Mouse (Mus musculus) G1E (cell line): Measurements from ENCODE around the gene Gzmf. TPM values are rescaled to one million over a fixed set of nuclear protein-coding genes. Genes with fewer than 3 reads are reported as not detected.
A peak's percentile ranks its signal among the peaks of the same experiment; 100 is the strongest.
"Not testable (repeated sequence)": the region's sequence is repeated elsewhere in the genome, so short reads cannot be mapped to it uniquely, and the experiment has no call there.

ENCODE experiments used
- ATAC-seq: 2 replicates; pipeline ENCODE4 v1.8.0; 2016; ENCODE audit warnings: mild to moderate bottlenecking; ENCODE audit not compliant: insufficient number of reproducible peaks, poor library complexity, low FRiP score, severe bottlenecking; ENCODE audit errors: extremely low read depth
- DNase-seq: peaks from one replicate; pipeline ENCODE4 v3.0.0; 2012; ENCODE audit warnings: low spot score
- H3K27me3 ChIP-seq: 2 replicates; pipeline ENCODE4 v1.6.1; 2012; ENCODE audit warnings: mild to moderate bottlenecking, low read length, inconsistent platforms; ENCODE audit not compliant: insufficient read depth
- H3K36me3 ChIP-seq: replicated peaks from 2 replicates; pipeline ENCODE3; 2012; ENCODE audit warnings: mild to moderate bottlenecking, inconsistent platforms
- H3K4me1 ChIP-seq: 2 replicates; pipeline ENCODE4 v1.6.1; 2012; ENCODE audit warnings: low read depth, low read length, inconsistent platforms, mixed read lengths; ENCODE audit not compliant: insufficient read depth
- H3K4me3 ChIP-seq: 2 replicates; pipeline ENCODE4 v1.5.1; 2012; ENCODE audit warnings: low read depth, mild to moderate bottlenecking, inconsistent platforms, low read length, moderate library complexity, mixed read lengths
- H3K9me3 ChIP-seq: replicated peaks from 2 replicates; pipeline ENCODE4 v1.6.1; 2012; ENCODE audit warnings: inconsistent platforms
- CTCF ChIP-seq: IDR thresholded peaks from 2 replicates; pipeline ENCODE4 v1.5.1; 2012; ENCODE audit warnings: low read depth, low read length, inconsistent platforms, mixed read lengths
- GATA1 ChIP-seq: IDR thresholded peaks from 2 replicates; pipeline ENCODE4 v1.6.1; 2012; ENCODE audit warnings: borderline replicate concordance, low read length, inconsistent platforms, mixed read lengths
- GATA2 ChIP-seq: IDR thresholded peaks from 2 replicates; pipeline ENCODE4 v1.6.1; 2012; ENCODE audit warnings: low read depth, low read length, inconsistent platforms, borderline replicate concordance
- POLR2AphosphoS5 ChIP-seq: IDR thresholded peaks from 2 replicates; pipeline ENCODE4 v1.6.1; 2012; ENCODE audit warnings: low read depth, low read length, inconsistent platforms; ENCODE audit not compliant: insufficient replicate concordance
- TAL1 ChIP-seq: conservative IDR thresholded peaks from 2 replicates; pipeline ENCODE4 v1.6.1; 2012; ENCODE audit warnings: low read depth, low read length, inconsistent platforms, mixed read lengths
- polyA plus RNA-seq: library from polyadenylated mRNA; stranded (reverse); fragments of >175 nt; gene quantifications from 2 replicates; pipeline ENCODE4 v1.2.3, GENCODE M21; 2012
- total RNA-seq, 2 experiments: library from RNA; stranded (forward) in 1 of 2; stranded (reverse) in 1 of 2; fragments of 200-1000 nt in 1 of 2; fragments of >200 nt in 1 of 2; fragmentation: Nextera tagmentation in 1 of 2; gene quantifications; 2 replicates each; pipeline ENCODE4 v1.2.3; 2014 to 2017

Gzmf gene
- total and polyA plus RNA-seq, 3 experiments, result 0.11 TPM; not detected in 2

DNA sequence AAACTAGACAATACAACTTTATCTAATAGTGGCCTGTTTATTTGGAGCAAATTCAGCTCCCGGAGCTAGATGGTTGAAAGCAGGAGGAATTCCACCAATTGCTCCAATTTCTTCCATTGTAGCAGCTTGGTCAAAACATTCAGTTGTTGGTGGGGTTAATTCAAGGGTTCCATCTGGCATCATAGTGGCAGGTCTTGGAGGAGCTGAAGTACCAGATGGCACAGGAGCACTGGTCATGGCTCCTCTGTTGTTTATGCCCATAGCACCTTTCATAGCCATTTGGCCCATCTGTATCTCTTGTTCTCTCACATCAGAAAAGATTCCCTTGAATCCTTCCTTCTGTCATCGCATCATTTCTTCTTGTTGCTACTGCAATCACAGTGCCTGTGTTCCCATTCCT lies 49.1 kb downstream of the Gzmf start:
- no peaks in the 10 kb centered on the region for H3K9me3 ChIP-seq
- no peak overlapping the region for H3K4me3 ChIP-seq
- no peak for TF ChIP-seq GATA2
- no peak for TF ChIP-seq TAL1
- TF ChIP-seq POLR2AphosphoS5, result no peak
- no peak for TF ChIP-seq GATA1
- TF ChIP-seq CTCF, result no peak
- DNase-seq, result no peak
- H3K4me1 ChIP-seq, result no peaks in the 10 kb centered on the region
- ATAC-seq, result no peak
- H3K36me3 ChIP-seq, result no peaks in the 10 kb centered on the region
- H3K27me3 ChIP-seq, result peaks cover 9% of the 10 kb centered on the region

DNA sequence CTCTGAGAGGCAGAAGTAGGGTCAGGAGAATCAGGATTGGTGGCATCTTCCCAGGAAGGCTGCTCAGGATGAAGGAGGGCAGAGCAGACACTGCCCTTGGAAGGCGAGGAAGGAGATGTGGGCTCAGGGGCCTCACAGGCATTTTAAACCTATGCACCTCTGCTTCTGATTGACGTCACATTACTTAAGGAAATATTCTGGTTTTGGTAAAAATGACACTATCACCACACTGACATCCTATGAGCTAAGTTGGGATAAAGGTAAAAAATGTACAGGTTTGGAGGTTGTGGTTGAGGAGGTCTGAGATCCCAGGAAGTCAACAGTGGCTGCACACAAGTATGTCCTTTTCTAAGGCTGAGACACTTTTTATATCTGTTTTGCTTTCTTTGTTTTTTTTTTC lies 51.7 kb downstream of the Gzmf start, which contains the start of gene Gzmg:
Gzmg (minus strand) TSS at position 101 of the 400 bp plus-strand sequence.
- not testable (repeated sequence) for DNase-seq, H3K36me3 ChIP-seq, H3K9me3 ChIP-seq, H3K4me3 ChIP-seq, H3K27me3 ChIP-seq, ATAC-seq, H3K4me1 ChIP-seq

DNA sequence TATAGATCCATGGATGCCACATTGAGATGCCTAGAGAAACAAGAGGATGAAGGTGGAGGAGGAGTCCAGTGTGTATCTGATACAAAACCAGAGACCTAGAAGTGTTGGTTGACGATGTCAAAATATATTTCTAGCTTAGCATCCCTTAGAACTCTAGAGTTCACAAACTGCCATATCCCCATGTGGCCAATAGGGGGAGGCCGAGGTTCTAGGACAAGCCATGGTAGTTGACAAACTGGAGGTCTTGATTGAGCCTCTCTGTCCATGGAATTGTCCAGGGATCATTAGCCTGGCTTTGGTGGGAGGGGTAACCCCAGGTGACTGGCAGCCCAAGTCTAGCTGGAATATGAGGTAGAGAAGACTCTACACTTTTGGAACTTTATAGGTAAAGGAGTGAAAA lies 55.9 kb downstream of the Gzmf start:
- H3K27me3 ChIP-seq, result peaks cover 5% of the 10 kb centered on the region
- no peaks in the 10 kb centered on the region for H3K36me3 ChIP-seq
- no peaks in the 10 kb centered on the region for H3K9me3 ChIP-seq
- ATAC-seq (no peak), DNase-seq (no peak)
- no peaks in the 10 kb centered on the region for H3K4me1 ChIP-seq
- peak; percentile 62 for TF ChIP-seq CTCF
- TF ChIP-seq POLR2AphosphoS5, result no peak
- no peak overlapping the region for H3K4me3 ChIP-seq

Other genes starting within 250 kb of the Gzmf start
- gene Mcpt1, start 193.4 kb downstream of the Gzmf start, total RNA-seq (2014; fragmentation: Nextera tagmentation), result 13.1 and 16.6 TPM in 2 replicates
- 1.6 and 3.3 TPM in 2 replicates for gene Mcpt1, start 193.4 kb downstream of the Gzmf start, total RNA-seq (2017)
- 0.07 and 0.27 TPM in 2 replicates for gene Mcpt1, start 193.4 kb downstream of the Gzmf start, polyA plus RNA-seq
- gene Mcpt9, start 180.9 kb downstream of the Gzmf start, total RNA-seq (2014; fragmentation: Nextera tagmentation), result 1.1 TPM in 1 of 2 replicates, not detected in the other
- 0.05 TPM in 1 of 2 replicates, not detected in the other for gene Mcpt9, start 180.9 kb downstream of the Gzmf start, total RNA-seq (2017)
- gene Mcpt9, start 180.9 kb downstream of the Gzmf start, polyA plus RNA-seq, result not detected in 2 replicates
- not detected in 2 replicates for gene Mcpt2, start 169.4 kb downstream of the Gzmf start, total RNA-seq (2014; fragmentation: Nextera tagmentation)
- 1.1 and 2.4 TPM in 2 replicates for gene Mcpt2, start 169.4 kb downstream of the Gzmf start, total RNA-seq (2017)
- 0.06 TPM in 1 of 2 replicates, not detected in the other for gene Mcpt2, start 169.4 kb downstream of the Gzmf start, polyA plus RNA-seq
- not detected in 2 replicates for gene Mcpt4, start 149.1 kb downstream of the Gzmf start, total RNA-seq (2014; fragmentation: Nextera tagmentation)
- 0.46 and 0.66 TPM in 2 replicates for gene Mcpt4, start 149.1 kb downstream of the Gzmf start, total RNA-seq (2017)
- gene Mcpt4, start 149.1 kb downstream of the Gzmf start, polyA plus RNA-seq, result not detected in 2 replicates
- not detected in 2 replicates for gene Mcpt8, start 126.1 kb downstream of the Gzmf start, total RNA-seq (2014; fragmentation: Nextera tagmentation)
- gene Mcpt8, start 126.1 kb downstream of the Gzmf start, total RNA-seq (2017), result not detected in 2 replicates
- gene Mcpt8, start 126.1 kb downstream of the Gzmf start, polyA plus RNA-seq, result not detected in 2 replicates
- gene Ctsg, start 108.8 kb downstream of the Gzmf start, total RNA-seq (2014; fragmentation: Nextera tagmentation), result not detected in 2 replicates
- gene Ctsg, start 108.8 kb downstream of the Gzmf start, total RNA-seq (2017), result 0.11 and 0.35 TPM in 2 replicates
- 0.07 and 0.16 TPM in 2 replicates for gene Ctsg, start 108.8 kb downstream of the Gzmf start, polyA plus RNA-seq
- gene Gzme, start 90.8 kb downstream of the Gzmf start, total RNA-seq (2014; fragmentation: Nextera tagmentation), result not detected in 2 replicates
- not detected in 2 replicates for gene Gzme, start 90.8 kb downstream of the Gzmf start, total RNA-seq (2017)
- gene Gzme, start 90.8 kb downstream of the Gzmf start, polyA plus RNA-seq, result not detected in 2 replicates
- not detected in 2 replicates for gene Gzmd, start 78.8 kb downstream of the Gzmf start, total RNA-seq (2014; fragmentation: Nextera tagmentation)
- not detected in 2 replicates for gene Gzmd, start 78.8 kb downstream of the Gzmf start, total RNA-seq (2017)
- gene Gzmd, start 78.8 kb downstream of the Gzmf start, polyA plus RNA-seq, result not detected in 2 replicates
- not detected in 2 replicates for gene Gzmg, start 51.8 kb downstream of the Gzmf start, total RNA-seq (2014; fragmentation: Nextera tagmentation)
- gene Gzmg, start 51.8 kb downstream of the Gzmf start, total RNA-seq (2017), result not detected in 2 replicates
- not detected in 2 replicates for gene Gzmg, start 51.8 kb downstream of the Gzmf start, polyA plus RNA-seq
- gene Gzmn, start 36.8 kb downstream of the Gzmf start, total RNA-seq (2014; fragmentation: Nextera tagmentation), result not detected in 2 replicates
- 0.12 TPM in 1 of 2 replicates, not detected in the other for gene Gzmn, start 36.8 kb downstream of the Gzmf start, total RNA-seq (2017)
- not detected in 2 replicates for gene Gzmn, start 36.8 kb downstream of the Gzmf start, polyA plus RNA-seq
- not detected in 2 replicates for gene Gzmc, start 23.2 kb upstream of the Gzmf start, total RNA-seq (2014; fragmentation: Nextera tagmentation)
- not detected in 2 replicates for gene Gzmc, start 23.2 kb upstream of the Gzmf start, total RNA-seq (2017)
- gene Gzmc, start 23.2 kb upstream of the Gzmf start, polyA plus RNA-seq, result not detected in 2 replicates
- 42.7 and 44.6 TPM in 2 replicates for gene Gzmb, start 50.8 kb upstream of the Gzmf start, total RNA-seq (2014; fragmentation: Nextera tagmentation)
- gene Gzmb, start 50.8 kb upstream of the Gzmf start, total RNA-seq (2017), result 28.5 and 30.8 TPM in 2 replicates
- gene Gzmb, start 50.8 kb upstream of the Gzmf start, polyA plus RNA-seq, result 0.39 and 1.1 TPM in 2 replicates
- gene Atp12a, start 153.7 kb upstream of the Gzmf start, total RNA-seq (2014; fragmentation: Nextera tagmentation), result not detected in 2 replicates
- gene Atp12a, start 153.7 kb upstream of the Gzmf start, total RNA-seq (2017), result 0.11 TPM in 1 of 2 replicates, not detected in the other
- not detected in 2 replicates for gene Atp12a, start 153.7 kb upstream of the Gzmf start, polyA plus RNA-seq
- not detected in 2 replicates for gene Rnf17, start 191.2 kb upstream of the Gzmf start, total RNA-seq (2014; fragmentation: Nextera tagmentation)
- gene Rnf17, start 191.2 kb upstream of the Gzmf start, total RNA-seq (2017), result 0.06 and 0.16 TPM in 2 replicates
- not detected in 2 replicates for gene Rnf17, start 191.2 kb upstream of the Gzmf start, polyA plus RNA-seq